Mouse (Mus musculus): ENCODE data around the gene Prkn.

Prkn gene

DNA sequence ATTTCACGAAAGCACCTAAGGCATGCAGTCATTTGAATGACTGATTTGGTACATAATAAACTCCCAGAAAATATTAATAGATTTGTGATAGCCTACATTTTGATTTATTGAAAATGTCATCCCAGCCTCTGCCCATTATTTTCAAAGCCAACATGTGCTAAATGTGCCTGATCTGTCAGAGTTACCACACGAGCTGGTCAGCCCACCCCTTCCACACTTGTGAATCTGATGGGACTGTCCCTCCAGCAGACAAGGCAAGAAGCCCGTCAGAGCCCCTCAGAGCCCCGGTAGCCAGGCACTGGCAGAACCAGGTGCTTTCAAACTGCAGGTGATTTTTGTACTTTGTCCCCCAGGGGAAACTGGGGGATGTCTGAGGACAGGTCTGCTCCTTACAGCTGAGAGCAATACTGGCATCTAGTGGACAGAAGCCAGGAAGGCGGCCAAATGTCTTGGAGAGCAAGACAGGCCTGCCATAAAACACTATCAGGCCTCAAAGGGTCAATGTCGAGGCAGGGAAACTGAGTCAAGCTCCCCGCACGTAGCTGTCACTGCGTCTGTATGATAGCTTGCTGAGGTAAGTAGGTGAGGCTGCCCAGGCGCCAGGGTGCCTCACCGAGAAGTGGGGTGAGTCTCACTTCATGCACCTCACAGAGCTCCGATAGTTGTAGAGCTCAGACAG, 1078.1 kb downstream of the Prkn start:
- DNase-seq (ENCODE audit: low spot score): no peak

DNA sequence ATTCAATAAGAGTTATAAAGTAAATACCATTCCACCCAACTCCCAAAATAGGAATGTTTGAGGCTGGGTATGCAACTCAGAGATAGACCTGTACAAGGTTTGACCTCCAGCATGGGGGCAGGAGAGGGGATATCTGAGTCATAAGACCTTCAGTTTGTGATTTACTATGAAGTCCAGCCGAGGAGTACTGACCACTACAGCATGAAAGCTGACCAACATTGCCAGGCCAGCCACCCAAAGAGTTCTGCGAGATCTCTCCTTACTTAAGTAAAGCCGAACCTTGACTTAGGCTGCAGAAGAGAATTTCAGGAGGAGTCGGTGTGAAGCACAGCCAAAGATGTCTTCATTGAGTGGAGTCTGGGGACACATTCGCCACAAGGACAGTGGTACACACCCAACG, 1079.4 kb downstream of the Prkn start:
- DNase-seq (ENCODE audit: low spot score): no peak

DNA sequence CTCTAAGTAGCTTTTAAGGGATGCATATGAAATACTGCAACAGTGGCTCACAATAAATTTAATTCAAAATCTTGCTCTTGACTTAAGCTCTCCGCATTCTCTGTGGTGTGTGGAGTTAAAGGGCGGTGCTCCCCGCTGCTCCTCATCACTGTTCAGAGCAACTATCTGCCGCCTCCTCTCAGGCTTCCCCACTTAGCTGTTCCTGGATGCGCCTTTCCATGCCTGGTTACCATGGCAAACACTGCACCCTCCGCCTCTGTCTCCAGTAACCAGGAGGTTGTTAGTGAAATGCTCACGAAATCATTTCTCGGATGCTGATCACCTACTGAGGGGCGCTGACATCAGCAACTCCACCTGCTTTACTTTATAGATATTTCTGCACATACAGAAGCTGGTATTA, 1080.8 kb downstream of the Prkn start:
- DNase-seq (ENCODE audit: low spot score): no peak

DNA sequence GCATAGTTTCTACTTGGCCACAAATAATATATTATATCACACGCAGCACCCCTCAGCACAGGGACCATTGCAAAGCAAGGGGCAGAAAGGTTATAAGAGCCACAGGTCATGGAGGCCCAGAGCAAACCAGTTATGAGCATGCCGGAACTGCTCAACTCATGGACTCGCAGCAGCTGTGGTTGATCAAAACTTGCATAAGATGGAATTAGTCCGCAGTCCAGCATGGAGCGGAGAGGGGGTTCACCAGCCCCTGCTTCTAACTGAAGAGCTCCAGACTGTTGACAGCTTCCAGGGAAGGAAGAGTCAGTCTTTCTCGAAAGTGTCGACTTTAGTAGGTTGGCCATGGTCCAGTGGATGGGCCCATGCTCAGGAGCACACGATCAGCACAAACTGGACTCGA, 1083.8 kb downstream of the Prkn start:
- DNase-seq (ENCODE audit: low spot score): no peak

DNA sequence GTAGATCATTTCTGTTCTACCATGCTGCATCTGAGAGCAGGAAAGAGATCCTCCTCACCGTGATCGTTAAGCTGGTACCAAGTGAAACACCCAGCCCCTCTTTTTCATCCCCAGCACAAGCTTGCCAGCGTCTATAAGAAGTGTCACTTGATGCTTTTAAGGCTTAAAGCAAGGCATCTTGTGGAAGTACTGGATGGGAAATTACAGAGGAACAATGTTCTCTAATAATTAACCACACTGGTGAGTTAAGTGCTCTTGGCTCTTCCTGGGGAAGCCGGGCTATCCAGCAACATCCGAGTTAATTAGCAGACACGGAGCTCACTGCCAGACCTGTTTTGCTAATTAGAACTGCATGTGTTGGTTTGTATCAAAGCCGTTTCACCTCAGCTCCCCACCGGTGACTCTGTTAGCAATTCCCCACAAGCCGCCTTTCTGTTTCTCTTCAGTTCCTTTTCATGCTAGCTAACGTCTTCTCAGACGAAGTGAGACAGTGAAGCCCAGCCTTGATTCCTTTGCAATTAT, 1086.7 kb downstream of the Prkn start:
- DNase-seq (ENCODE audit: low spot score): no peak

DNA sequence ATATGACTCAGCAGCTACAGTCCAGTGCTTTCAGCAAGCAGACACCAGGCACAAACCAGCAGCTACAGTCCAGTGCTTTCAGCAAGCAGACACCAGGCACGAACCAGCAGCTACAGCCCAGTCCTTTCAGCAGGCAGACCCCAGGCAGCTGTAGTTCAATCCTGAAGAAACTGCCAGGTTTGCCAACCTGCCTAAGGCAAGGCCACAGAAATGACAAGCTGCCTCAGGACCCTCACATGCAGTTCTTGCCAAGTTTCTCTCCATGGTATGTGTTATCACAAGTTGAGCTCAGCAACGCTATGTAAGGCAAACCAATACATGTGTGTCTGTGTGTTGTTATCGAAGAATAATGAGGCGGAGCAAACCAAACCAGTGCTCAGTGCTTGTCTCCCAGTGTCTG, 1091.5 kb downstream of the Prkn start:
- no peak for DNase-seq (ENCODE audit: low spot score)

DNA sequence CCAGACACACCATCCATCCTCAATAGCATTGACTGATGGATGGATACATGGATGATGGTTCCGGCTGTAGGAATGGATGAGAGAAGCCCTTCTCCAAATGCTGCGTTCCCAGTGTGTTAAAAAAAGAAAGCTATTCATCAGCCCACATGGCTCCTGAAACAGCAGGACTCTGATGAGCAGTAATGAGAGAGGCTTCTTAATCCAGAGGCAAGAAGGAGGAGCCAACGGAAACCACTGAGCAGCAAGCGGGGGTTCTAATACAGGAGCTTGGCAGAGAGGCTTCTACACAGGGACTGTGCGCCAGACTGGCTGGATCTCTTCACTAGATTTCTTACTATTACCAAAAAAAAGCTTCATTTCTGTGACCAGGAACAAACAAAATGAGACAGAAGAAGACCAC, 1093.6 kb downstream of the Prkn start:
- DNase-seq (ENCODE audit: low spot score): no peak

DNA sequence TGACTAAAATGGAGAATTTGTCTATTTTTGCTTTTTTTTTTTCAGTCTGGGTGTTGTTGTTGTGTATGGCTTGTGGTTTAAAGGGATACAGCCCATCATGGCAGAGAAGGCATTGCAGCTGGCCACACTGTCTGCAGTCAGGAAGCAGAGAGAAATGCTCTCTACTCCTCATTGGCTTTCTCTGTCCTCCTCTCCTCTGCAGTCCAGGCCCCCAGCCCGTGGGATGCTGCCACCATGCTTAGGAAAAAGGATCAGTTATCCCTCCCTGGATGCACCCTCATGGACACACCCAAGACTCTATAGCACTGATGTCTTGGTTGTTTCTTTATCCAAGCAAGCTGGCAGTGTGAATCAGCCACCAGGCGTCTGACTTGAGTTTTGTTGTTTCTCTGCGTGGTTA, 1107.3 kb downstream of the Prkn start:
- DNase-seq (ENCODE audit: low spot score): no peak

DNA sequence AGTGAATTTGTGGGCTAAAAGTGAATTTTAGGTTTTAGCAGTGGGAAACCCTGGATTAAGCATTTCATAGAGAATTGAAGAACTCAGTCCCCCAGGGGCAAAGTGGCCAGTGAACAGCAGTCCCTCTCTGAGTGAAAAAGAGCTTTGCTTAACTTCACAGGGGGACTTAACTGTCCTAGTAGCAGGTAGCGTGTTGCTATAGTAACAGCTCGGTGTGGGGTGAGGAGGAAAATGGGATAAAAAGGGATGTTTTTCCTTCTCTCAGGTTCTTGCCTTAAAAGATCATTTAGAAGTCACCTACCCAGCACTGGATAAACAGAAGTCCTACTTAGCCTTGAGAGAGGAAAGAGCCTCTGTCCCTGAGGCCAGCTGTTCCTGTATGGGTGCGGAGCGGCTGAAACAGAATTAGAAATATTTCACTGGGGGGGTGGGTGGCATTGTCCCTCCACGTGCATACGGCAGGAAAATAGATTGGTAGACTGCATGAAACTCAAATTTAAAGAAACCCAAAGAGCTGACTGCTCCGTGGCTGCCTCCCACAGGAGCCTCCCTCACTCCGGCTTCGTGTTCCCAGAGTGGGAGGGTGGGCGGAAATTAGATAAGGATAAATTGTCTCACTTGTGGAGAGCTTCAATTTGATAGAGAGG, 1109.5 kb downstream of the Prkn start:
- no peak for DNase-seq (ENCODE audit: low spot score)

DNA sequence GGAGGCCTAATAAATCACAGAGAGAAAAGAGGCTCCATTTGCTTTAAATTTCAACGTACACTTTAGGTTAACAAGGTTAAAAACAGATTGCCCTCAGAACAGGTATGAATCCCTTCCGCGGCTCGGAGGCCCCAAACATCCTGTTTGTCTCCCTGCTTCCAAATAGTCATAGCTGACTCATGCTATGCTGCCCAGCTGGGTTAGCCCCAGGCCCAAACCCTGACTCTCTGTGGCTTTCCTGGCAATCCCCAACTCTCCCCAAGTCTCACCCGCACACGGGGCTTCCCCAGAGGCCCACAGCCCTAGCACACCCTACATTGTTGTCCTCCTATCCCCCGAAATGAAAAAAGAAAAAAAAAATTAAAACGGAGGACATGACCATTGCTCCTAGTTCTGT, 1110.0 kb downstream of the Prkn start:
- DNase-seq (ENCODE audit: low spot score): no peak

DNA sequence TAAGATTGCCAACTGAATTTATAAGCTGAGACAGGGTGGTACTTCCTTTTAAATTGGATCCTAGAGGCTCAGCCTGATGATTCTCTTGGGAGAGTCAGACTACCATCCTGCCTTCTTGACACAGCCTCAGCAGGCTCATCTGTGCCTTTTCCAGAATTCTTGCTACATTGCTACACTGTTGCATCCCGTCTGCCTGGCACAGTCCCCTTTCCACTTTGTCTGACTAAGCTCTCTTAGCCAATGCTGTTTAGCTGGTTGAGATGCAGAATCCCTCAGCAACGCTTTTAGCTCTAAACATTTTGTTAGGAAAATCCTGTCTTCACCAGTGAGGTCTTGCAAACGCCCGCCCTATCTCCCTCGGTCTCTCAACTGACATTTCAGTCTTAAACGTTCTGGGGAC, 1115.1 kb downstream of the Prkn start:
- no peak for DNase-seq (ENCODE audit: low spot score)

DNA sequence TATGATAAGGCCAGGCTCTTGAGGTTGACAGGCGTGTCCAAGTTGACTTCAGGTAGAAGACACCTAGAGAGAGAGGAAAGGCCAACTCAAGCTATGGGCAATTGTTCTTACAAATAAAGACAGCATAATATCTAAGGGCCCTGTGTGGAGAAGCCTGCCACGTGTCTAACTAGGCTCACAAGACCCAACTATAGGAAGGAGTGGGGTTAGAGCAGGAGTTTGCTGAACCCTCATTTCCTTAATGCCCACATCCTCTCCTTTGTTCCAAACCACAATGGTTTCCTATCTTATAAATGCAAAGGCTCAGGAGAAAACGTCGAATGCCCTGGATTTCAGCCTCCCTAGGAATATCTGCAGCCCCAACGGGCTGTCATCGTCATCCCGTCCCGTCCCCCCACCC, 1120.3 kb downstream of the Prkn start:
- DNase-seq (ENCODE audit: low spot score): no peak

DNA sequence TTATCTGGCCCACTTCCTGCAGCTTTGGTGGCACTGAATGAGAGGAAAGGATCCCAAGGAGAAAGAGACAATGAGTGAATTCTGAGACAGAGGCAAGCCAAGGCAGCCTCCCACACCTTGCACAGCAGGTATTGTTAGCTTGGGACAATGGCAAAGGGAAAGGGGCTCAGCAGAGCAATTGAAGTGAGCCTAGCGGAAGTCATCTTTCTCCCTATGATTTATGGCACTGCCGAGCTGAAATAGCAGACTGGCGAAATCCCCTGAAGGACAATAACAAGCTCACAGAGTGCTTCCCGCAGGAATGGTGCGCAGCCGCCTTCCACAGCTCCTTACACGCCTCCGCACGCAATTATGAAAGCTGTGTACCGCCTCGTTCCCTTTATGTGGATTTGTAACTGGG, 1122.6 kb downstream of the Prkn start:
- no peak for DNase-seq (ENCODE audit: low spot score)

DNA sequence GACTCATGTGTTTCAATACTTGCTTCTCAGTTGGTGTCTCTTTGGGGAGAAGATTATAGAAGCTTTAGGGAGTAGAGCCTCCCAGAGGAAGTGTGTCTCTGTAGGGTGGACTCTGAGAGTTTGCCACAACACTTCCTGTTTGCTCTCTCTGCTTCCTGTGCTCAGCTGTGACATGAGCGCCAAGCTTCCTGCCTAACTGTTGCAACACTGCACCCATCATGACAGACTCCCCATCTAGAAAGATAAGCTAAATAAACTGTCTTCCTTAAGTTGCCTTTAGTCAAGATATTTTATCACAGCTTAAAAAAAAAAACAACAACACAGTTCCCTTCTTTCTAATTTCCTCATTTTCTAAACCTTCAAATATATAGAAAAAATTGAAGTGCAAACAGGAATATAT, 1130.0 kb downstream of the Prkn start:
- no peak for DNase-seq (ENCODE audit: low spot score)

DNA sequence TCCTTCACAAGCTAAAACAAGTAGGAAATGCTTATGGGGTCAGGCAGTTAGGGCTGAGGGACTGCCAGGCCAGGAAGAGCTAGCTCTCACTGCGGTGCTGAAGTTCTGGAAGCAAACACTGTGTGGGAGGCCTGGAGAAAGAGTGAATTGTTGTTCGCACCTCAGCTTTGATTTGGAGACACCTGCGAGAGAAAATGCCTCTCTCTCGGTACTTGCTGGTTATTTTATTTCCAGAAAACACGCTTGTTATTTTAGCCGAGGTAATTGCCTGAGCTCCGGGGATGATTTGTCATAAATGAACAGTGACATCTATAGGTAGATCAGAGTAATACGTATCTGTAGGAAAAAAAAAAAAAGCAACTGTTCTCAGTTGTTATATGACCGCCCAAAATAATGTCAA, 1132.4 kb downstream of the Prkn start:
- no peak for DNase-seq (ENCODE audit: low spot score)

DNA sequence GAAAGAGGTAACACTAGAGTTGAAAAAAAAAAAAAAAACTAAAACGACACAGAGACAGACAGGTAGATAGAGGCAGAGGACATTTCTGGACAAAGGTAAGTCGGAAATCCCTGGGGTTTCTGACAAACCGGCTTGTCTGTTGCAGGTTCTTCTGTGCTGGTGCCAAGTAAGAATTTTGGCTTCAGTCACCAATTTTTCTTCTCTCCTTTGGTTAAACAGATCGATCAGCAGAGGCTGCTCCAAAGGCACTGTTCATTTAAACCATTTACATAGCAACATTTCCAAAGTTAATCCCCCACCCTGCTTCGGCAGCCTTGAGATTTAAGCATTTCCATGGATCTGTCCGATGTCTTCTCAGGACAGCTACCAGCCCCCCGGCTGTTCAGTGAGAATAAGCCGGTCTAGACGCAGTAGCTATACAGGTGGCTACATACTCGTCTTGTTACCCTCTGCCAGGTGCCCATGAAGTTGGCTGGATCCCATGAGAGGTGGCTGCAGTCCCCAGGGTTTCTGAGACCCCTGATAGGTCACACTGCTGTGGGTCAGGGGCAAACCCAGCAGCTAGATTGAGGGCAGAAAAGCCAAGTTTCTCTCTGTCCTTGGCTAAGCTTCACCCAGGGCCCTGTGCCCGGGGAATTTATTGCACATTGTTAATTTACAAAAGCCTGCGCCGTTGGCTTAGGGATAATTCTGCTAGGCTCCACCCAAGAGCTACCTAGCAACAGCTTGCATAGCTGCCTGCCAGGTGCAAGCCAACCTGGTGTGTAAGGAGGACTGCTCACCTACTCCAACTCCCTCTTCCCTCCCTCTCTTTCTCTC, 1133.0 kb downstream of the Prkn start:
- DNase-seq (ENCODE audit: low spot score): no peak

DNA sequence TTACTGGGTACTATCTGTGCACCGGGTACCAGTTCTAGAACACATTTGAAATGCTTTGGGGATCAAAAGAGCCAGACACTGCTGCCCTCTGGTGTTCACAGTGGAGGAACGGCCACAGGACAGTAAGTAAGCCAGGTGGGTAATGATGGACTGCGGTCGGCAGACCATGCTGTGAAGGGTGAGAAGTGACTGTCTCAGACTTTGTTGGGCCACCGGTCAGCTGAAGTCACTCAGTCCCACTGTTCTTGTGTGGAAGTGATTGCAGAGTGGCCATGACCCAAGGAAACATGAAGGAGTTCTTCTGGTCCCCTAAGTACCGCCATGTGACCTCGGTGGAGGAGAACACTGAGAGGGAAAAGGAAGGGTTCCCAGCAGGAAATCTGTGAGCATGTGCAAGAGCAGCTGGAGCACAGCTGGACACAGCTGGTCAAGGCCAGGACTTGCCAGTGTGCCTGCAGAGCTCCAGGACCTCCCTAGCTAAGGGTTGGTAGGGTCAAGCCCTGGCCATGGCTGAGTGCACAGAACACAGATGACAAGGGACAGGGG, 1135.0 kb downstream of the Prkn start:
- DNase-seq (ENCODE audit: low spot score): no peak

DNA sequence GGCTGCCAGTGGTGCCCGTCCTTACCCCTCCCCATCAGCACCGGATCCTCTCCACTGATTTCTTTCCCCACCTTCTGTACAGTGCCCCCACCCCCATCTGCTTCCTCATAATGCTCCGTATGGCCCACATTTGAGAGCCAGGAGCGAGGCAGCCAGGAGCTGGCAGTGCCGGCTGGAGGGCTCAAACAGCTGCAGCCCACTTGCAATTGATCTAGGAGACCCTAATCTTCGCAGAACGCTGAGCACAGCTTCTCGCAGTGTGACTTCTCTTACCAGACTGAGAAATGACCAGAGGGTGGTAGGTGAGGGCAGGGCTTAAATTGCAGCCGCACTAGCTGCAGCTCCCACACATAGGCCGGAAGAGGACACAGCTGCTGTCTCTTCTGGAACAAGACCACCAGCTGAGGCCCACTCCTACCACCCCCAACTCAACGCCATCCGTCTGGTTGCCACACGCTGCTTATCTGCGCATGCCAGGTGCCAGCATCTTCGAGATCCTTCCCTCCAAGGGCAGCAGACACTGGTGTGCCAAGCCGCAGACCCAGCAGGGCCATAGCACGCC, 1138.2 kb downstream of the Prkn start:
- DNase-seq (ENCODE audit: low spot score): no peak

DNA sequence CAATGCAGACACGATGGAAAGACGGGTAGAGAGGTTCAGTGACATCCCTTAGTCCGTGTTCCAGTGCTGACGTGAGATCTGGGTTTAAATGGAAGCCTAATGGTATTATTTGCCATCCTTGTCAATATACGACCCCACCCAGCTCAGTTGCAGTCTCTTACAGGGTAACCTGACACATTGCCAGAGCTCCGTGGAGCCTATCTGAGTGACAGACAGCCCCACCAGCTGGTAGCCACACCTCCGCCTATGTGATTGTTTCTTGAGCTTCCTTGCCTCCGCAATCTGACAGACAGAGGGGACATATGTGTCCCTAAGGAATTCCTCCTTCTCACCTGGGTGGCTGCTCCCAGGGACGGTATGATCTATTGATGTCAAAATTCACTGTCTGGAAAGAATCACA, 1141.5 kb downstream of the Prkn start:
- DNase-seq (ENCODE audit: low spot score): no peak

DNA sequence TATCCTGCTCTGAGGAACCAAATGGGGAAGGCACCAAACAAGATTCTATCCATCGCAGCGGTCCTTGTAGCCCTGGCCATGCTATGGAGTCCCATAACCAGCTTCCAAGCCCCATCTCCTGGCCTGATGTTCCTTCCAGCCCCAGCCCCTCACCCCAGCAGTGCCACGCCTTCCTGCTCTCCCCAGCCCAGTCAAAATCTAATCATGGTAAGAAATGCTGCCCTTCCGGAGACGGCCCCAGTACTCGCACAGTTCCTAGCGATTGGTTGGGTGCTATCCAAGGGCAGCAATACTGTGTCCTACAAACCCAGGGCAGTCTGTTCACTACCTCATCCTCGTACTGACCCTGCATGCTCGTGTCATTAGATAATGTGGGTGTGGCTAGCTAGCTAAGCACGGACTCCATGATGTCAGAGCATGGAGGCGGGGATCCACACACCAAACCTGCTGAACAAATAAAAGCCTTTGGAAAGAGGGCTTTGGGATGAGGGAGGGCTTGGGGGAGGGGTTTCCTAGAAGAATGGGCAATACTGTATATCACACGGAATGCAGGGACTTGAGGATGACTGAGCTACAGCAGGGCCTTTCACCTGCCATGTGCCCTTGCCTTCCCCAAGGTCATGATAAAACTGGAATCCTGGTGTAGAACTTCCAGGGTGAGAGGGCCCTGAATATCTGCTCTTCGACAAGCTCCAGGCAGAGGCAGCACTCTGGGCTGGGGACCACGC, 1148.1 kb downstream of the Prkn start:
- DNase-seq (ENCODE audit: low spot score): no peak

DNA sequence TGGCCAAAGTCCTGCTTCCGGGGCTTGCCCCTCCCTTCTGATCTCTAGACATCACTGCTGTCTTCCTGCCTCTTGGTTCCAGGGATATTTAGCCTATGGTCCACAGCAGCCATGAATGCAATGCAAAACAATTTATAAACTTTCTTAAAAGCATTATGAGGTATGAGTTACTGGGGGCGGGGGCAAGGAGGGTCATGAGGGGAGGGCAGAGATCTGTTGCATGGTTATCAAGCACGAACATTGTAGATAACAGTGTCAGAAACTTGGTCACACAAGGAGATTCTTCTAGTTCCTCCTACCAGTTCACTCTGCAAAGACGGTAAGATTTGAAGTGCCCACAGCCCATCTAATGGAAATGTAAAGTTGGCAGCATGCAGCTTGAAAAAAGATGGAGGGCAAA, 1149.1 kb downstream of the Prkn start:
- DNase-seq (ENCODE audit: low spot score): no peak
